Mouse (Mus musculus) neural tube, embryonic 14.5 days (tissue): ENCODE results near the gene Plch2. TPM values are rescaled to one million over a fixed set of nuclear protein-coding genes. Genes with fewer than 3 reads are reported as not detected.

ENCODE experiments used
- ATAC-seq: fragments of 200-750 bp; cut with Nextera tagmentation; 2 replicates; pipeline ENCODE4 v1.8.0; 2017; ENCODE audit warnings: low read depth, mild to moderate bottlenecking, moderate TSS enrichment, moderate library complexity
- H3K27ac ChIP-seq: fragments of 300-500 bp; sonication (generic); 2 replicates; pipeline ENCODE4 v1.5.1; 2014; ENCODE audit warnings: low read depth, mild to moderate bottlenecking, control low read depth, low read length, moderate library complexity, mixed read lengths
- H3K27me3 ChIP-seq: fragments of 300-500 bp; sonication (generic); 2 replicates; pipeline ENCODE4 v1.6.1; 2014; ENCODE audit warnings: low read length; ENCODE audit not compliant: control insufficient read depth, insufficient read depth
- H3K36me3 ChIP-seq: fragments of 300-500 bp; sonication (generic); 2 replicates; pipeline ENCODE4 v1.6.1; 2014; ENCODE audit warnings: low read length, mixed read lengths; ENCODE audit not compliant: control insufficient read depth, insufficient read depth
- H3K4me1 ChIP-seq: fragments of 300-500 bp; sonication (generic); 2 replicates; pipeline ENCODE4 v1.6.1; 2014; ENCODE audit warnings: low read length; ENCODE audit not compliant: control insufficient read depth, insufficient read depth
- H3K4me2 ChIP-seq: fragments of 300-500 bp; sonication (generic); 2 replicates; pipeline ENCODE4 v1.6.1; 2014; ENCODE audit warnings: mild to moderate bottlenecking, low read depth, low read length, control low read depth
- H3K4me3 ChIP-seq: fragments of 300-500 bp; sonication (generic); 2 replicates; pipeline ENCODE4 v1.5.1; 2014; ENCODE audit warnings: low read depth, low read length, control low read depth, mixed read lengths
- H3K9ac ChIP-seq: fragments of 300-500 bp; sonication (generic); replicated peaks from 2 replicates; pipeline ENCODE4 v1.6.1; 2014; ENCODE audit warnings: low read depth, mild to moderate bottlenecking, control low read depth, low read length, mixed read lengths
- H3K9me3 ChIP-seq: fragments of 300-500 bp; sonication (generic); 2 replicates; pipeline ENCODE4 v1.6.1; 2016; ENCODE audit warnings: low read length; ENCODE audit not compliant: control insufficient read depth
- WGBS: fragments of 180-500 bp; shearing (Covaris S2); extraction: QIAGEN DNeasy Blood & Tissue Kit; methylation state at CpG from one replicate; pipeline ENCODE4 v1.1.7; 2014; 5-methylcytosine and 5-hydroxymethylcytosine counted together
- polyA plus RNA-seq: library from polyadenylated mRNA; unstranded; fragments of >200 nt; fragmentation: Nextera tagmentation; extraction: Ambion mirVana; gene quantifications from 2 replicates; pipeline ENCODE4 v1.2.1, GENCODE M21; 2014

Plch2 gene
- polyA plus RNA-seq, 1 experiment from 2014 or later: 16.0 TPM

- peak; percentile 52; the same call in 1 of the 2 replicates for ATAC-seq
- peaks cover 46% of the 10 kb centered on the region for H3K4me1 ChIP-seq
- H3K27me3 ChIP-seq: peaks cover 8% of the 10 kb centered on the region; the same call in 1 of the 2 replicates
- H3K4me3 ChIP-seq: no peak overlapping the region
- under 1% methylated on average over 15 of the region's 15 CpGs for WGBS
- H3K36me3 ChIP-seq: no peaks in the 10 kb centered on the region
- no peaks in the 10 kb centered on the region for H3K9me3 ChIP-seq
- no peak overlapping the region for H3K27ac ChIP-seq
- no peak overlapping the region for H3K9ac ChIP-seq
- peak overlapping the region; percentile 33; the same call in 1 of the 2 replicates for H3K4me2 ChIP-seq
These were observed 98.4 kb downstream of the Plch2 start for GRCm38 (mm10) chr4:154958171-154958570.

- no peak overlapping the region for H3K27ac ChIP-seq
- H3K9me3 ChIP-seq: no peaks in the 10 kb centered on the region
- no peak overlapping the region for H3K4me3 ChIP-seq
- peak overlapping the region; percentile 33; the same call in 1 of the 2 replicates for H3K4me2 ChIP-seq
- WGBS: 27% methylated on average over 13 of the region's 13 CpGs
- peaks cover 39% of the 10 kb centered on the region for H3K4me1 ChIP-seq
- peaks cover 8% of the 10 kb centered on the region; the same call in 1 of the 2 replicates for H3K27me3 ChIP-seq
- no peak overlapping the region for H3K9ac ChIP-seq
- ATAC-seq: no peak
- no peaks in the 10 kb centered on the region for H3K36me3 ChIP-seq
These were observed 99.1 kb downstream of the Plch2 start for GRCm38 (mm10) chr4:154957289-154957993.

- no peak overlapping the region for H3K27ac ChIP-seq
- 18% methylated on average over 9 of the region's 9 CpGs for WGBS
These were observed 100.0 kb downstream of the Plch2 start for GRCm38 (mm10) chr4:154956604-154957003.

GRCm38 (mm10) chr4:154952461-154953241, 103.9 kb downstream of the Plch2 start:
- WGBS: 0% methylated on average over 26 of the region's 26 CpGs
- Histone ChIP-seq H3K4me1 (peaks cover 9% of the 10 kb centered on the region), H3K4me3 (no peak overlapping the region)

More at GRCm38 (mm10) chr4:154956604-154957003, 100.0 kb downstream of the Plch2 start:
- Histone ChIP-seq H3K9me3 (no peaks in the 10 kb centered on the region), H3K4me2 (no peak overlapping the region), H3K4me3 (no peak overlapping the region), H3K27me3 (peaks cover 8% of the 10 kb centered on the region; the same call in 1 of the 2 replicates), H3K36me3 (no peaks in the 10 kb centered on the region), H3K4me1 (peaks cover 34% of the 10 kb centered on the region), H3K9ac (no peak overlapping the region)
- no peak for ATAC-seq

GRCm38 (mm10) chr4:154949589-154949982, 107.0 kb downstream of the Plch2 start:
- no peak overlapping the region for H3K9ac ChIP-seq
- ATAC-seq: no peak
- H3K4me1 ChIP-seq: peaks cover 6% of the 10 kb centered on the region; the same call in 1 of the 2 replicates

More at GRCm38 (mm10) chr4:154952461-154953241, 103.9 kb downstream of the Plch2 start:
- H3K27me3 ChIP-seq: no peaks in the 10 kb centered on the region
- peak; percentile 36; the same call in 1 of the 2 replicates for ATAC-seq
- H3K9me3 ChIP-seq: no peaks in the 10 kb centered on the region
- no peak overlapping the region for H3K27ac ChIP-seq
- no peaks in the 10 kb centered on the region for H3K36me3 ChIP-seq
- 0 out of 2 replicates have a peak overlapping the region, but pooled peaks have one; percentile 12 for H3K9ac ChIP-seq
- H3K4me2 ChIP-seq: peak overlapping the region; percentile 21

GRCm38 (mm10) chr4:154948940-154949588, 107.5 kb downstream of the Plch2 start:
- ATAC-seq: no peak
- no peak overlapping the region for H3K4me3 ChIP-seq
- no peak overlapping the region for H3K9ac ChIP-seq
- peak overlapping the region; percentile 8; the same call in 1 of the 2 replicates for H3K27ac ChIP-seq
- peak overlapping the region; percentile 19 for H3K4me2 ChIP-seq
- WGBS: 45% methylated on average over 6 of the region's 6 CpGs
- no peaks in the 10 kb centered on the region for H3K36me3 ChIP-seq
- no peaks in the 10 kb centered on the region for H3K9me3 ChIP-seq
- no peaks in the 10 kb centered on the region for H3K27me3 ChIP-seq
- peaks cover 6% of the 10 kb centered on the region; the same call in 1 of the 2 replicates for H3K4me1 ChIP-seq

More at GRCm38 (mm10) chr4:154949589-154949982, 107.0 kb downstream of the Plch2 start:
- Histone ChIP-seq H3K36me3 (no peaks in the 10 kb centered on the region), H3K4me3 (no peak overlapping the region), H3K9me3 (no peaks in the 10 kb centered on the region), H3K4me2 (no peak overlapping the region), H3K27ac (no peak overlapping the region), H3K27me3 (no peaks in the 10 kb centered on the region)
- 2% methylated on average over 16 of the region's 16 CpGs for WGBS

GRCm38 (mm10) chr4:154948066-154948939, 108.3 kb downstream of the Plch2 start:
- WGBS: 41% methylated on average over 14 of the region's 14 CpGs
- Histone ChIP-seq H3K36me3 (no peaks in the 10 kb centered on the region), H3K4me1 (peaks cover 6% of the 10 kb centered on the region; the same call in 1 of the 2 replicates), H3K4me3 (no peak overlapping the region), H3K27ac (peak overlapping the region; percentile 8; the same call in 1 of the 2 replicates), H3K9me3 (no peaks in the 10 kb centered on the region), H3K4me2 (peak overlapping the region; percentile 19), H3K9ac (no peak overlapping the region), H3K27me3 (no peaks in the 10 kb centered on the region)
- peak; percentile 70; the same call in 1 of the 2 replicates for ATAC-seq

- Histone ChIP-seq H3K4me1 (peaks cover 6% of the 10 kb centered on the region; the same call in 1 of the 2 replicates), H3K36me3 (no peaks in the 10 kb centered on the region), H3K9me3 (no peaks in the 10 kb centered on the region), H3K9ac (0 out of 2 replicates have a peak overlapping the region, but pooled peaks have one; percentile 18), H3K27me3 (no peaks in the 10 kb centered on the region), H3K4me3 (peak overlapping the region; percentile 15; the same call in 1 of the 2 replicates), H3K4me2 (peak overlapping the region; percentile 42), H3K27ac (no peak overlapping the region)
- peak; percentile 81 for ATAC-seq
- WGBS: under 1% methylated on average over 8 of the region's 8 CpGs
These were observed 110.3 kb downstream of the Plch2 start for GRCm38 (mm10) chr4:154946319-154946718.
